Mouse (Mus musculus) embryonic fibroblast, embryonic 13.5 days (primary cell): ENCODE data around the gene Scn10a. TPM values are rescaled to one million over a fixed set of nuclear protein-coding genes. Genes with fewer than 3 reads are reported as not detected.
A peak's percentile ranks its signal among the peaks of the same experiment; 100 is the strongest.

Experiments
- H3K27ac ChIP-seq: 2 replicates; pipeline ENCODE4 v1.5.1; 2012; ENCODE audit warnings: low read length, control low read depth, inconsistent platforms; ENCODE audit not compliant: insufficient read depth
- H3K4me1 ChIP-seq: 2 replicates; pipeline ENCODE4 v1.6.1; 2011; ENCODE audit warnings: low read length; ENCODE audit not compliant: control insufficient read depth, insufficient read depth
- H3K4me3 ChIP-seq: 2 replicates; pipeline ENCODE4 v1.5.1; 2011; ENCODE audit warnings: mild to moderate bottlenecking, control low read depth, low read length; ENCODE audit not compliant: insufficient read depth
- CTCF ChIP-seq: IDR thresholded peaks from 2 replicates; pipeline ENCODE4 v1.5.1; 2011; ENCODE audit warnings: mild to moderate bottlenecking, control low read depth, low read length, moderate library complexity, borderline replicate concordance; ENCODE audit not compliant: insufficient read depth
- POLR2A ChIP-seq: IDR thresholded peaks from 2 replicates; pipeline ENCODE4 v1.6.1; 2011; ENCODE audit warnings: low read depth, mild to moderate bottlenecking, control low read depth, low read length, moderate library complexity
- polyA plus RNA-seq: library from polyadenylated mRNA; stranded (reverse); fragments of >200 nt; gene quantifications from 2 replicates; pipeline ENCODE4 v1.2.4, GENCODE M21; 2011; ENCODE audit warnings: low read depth; ENCODE audit not compliant: missing spikeins, insufficient read length

Scn10a gene
- polyA plus RNA-seq, 1 experiment, result not detected

DNA sequence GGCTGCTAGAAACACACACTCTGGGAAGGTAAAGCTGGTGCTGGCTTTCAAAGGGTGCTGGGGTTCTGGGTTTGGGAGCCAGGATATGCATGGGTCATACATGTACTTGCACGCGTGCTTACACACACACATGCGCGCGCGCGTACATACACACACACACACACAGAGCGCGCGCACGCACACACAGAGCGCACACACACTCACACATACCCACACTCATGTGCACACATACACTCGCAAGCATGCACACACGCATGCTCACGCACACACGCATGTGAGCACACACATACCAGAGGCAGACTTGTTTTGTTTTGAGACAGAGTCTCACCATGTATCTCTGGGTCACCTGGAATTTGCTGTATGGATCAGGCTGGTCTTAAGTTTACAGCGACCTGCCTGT, 138.9 kb downstream of the Scn10a start:
- no peak for TF ChIP-seq CTCF
- no peak for TF ChIP-seq POLR2A
- Histone ChIP-seq H3K4me3 (no peak overlapping the region), H3K27ac (no peak overlapping the region), H3K4me1 (0 out of 2 replicates have a peak, but pooled peaks cover 2% of the 10 kb centered on the region)

DNA sequence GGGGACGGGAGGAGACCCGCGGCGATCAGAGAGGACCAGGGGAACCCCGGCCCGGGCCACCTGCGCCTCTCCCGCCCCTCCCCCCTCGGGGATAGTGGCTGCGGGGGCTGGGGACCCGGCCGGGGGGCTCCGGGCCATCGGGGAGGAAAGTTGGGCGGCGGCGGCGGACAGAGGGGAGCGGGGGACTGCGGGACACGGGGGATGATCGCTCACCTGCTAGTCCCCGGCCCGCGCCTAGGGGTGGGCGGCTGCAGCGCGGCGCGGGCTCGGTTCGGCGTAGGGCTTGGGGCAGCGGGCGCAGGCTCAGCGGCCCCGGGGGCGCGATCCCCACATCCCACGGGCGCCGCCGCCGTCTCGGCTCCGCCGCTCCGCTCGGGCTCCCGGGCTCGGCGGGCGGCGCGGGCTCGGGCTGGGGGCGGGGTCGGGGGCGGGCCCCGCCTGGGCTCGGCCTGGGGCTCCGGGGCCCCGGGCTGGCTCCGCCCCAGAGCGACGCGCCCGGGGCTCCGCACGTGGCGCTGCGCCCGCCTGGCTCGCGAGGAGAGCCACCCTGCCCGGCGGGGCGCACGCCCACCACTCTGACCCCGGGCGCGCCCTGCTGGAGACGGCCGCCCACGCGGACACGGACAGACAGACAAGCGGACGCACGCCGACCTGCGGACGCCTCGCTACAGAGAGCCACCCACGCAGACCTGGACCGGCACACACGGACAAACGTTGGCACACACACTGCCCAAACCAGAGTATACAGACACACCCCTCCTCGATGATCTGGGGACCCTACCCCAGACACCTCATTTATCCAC, 140.3 kb downstream of the Scn10a start, which contains the start of gene Scn5a:
TSS of gene Scn5a (minus strand) at position 381 of the 803 bp plus-strand sequence.
- Histone ChIP-seq H3K4me1 (0 out of 2 replicates have a peak, but pooled peaks cover 2% of the 10 kb centered on the region), H3K4me3 (peak within 1 kb of the TSS; percentile 11; the same call in 1 of the 2 replicates), H3K27ac (no peak within 1 kb of the TSS)
- TF ChIP-seq POLR2A (no peak), CTCF (no peak)

DNA sequence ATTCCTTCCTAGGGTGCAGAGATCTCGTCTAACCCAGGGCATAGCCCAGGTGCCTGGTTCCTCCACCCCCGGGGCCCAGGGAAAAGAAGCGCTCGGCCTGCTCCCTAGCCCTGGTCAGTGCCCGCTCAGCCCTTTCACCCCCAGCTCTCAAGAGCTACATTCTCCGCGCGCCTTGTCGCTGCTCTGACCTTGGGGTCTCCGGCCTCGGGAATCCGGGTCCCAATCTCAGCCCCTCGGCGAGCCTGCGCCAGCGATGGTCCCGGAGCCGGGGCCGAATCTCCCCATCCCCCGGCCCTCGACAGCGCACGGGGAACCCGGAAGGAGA, 140.8 kb downstream of the Scn10a start:
- Histone ChIP-seq H3K27ac (no peak overlapping the region), H3K4me1 (0 out of 2 replicates have a peak, but pooled peaks cover 2% of the 10 kb centered on the region), H3K4me3 (peak overlapping the region; percentile 11; the same call in 1 of the 2 replicates)
- TF ChIP-seq CTCF, result no peak
- no peak for TF ChIP-seq POLR2A

DNA sequence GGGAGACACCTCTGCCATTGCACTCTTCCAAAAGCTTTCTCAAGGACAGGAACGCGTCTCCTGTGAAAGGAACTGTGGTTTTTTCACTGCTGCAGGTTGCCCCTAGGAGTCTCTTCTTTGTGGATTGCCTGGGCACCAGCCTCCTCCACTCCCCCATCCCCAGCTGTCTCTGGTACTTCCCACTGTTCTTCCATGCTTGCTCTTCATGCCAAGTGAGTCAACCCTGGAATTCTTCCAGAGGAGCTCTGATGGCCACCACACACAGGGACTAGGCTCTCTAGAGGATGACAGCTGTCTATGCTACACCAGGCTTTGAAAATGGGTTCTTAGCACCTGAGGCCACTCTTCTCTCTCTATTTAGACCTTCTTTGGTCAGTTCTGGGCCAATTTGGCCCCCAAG, 142.1 kb downstream of the Scn10a start:
- Histone ChIP-seq H3K27ac (no peak overlapping the region), H3K4me1 (0 out of 2 replicates have a peak, but pooled peaks cover 2% of the 10 kb centered on the region), H3K4me3 (no peak overlapping the region)
- TF ChIP-seq POLR2A (no peak), CTCF (no peak)

DNA sequence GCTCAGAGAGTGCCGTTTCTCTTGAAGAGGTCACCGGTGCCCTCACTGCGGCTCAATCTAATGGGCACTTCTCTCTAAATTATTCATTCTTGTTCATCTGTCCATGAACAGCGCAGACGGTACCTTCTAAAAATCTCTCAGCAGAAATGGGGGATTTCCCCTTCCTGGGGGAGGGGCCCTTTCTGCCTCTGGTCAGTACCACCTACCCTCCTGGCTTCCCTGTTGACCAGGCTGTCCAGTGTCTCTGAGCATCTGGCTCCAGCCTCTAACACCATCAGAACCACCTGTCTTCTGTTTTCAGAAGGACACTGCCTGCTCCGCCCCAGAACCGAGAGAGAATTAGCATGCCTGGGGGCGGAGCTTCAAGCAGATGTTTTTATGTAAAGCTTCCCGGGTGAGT, 143.4 kb downstream of the Scn10a start:
- no peak overlapping the region for H3K27ac ChIP-seq
- H3K4me1 ChIP-seq, result 0 out of 2 replicates have a peak, but pooled peaks cover 2% of the 10 kb centered on the region
- no peak overlapping the region for H3K4me3 ChIP-seq
- TF ChIP-seq POLR2A, result no peak
- TF ChIP-seq CTCF, result no peak

DNA sequence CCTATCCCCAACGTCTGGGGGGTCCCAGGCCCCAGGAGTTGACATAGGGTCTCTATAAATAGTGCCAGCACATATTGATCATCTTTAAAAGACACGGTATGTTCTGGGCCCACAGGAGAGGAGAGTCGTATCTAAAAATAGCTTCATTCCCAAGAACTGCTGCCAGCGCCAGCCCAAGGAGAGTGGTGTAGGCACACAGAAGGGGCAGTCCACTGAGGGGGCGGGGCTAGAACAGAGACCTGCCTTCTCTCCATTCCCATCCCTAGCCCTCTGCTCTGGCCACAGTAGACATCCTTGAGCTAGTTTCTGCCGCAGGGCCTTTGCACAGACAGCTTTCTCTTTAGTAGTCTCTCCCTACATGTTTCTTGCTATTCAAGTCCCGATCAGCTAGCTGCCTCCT, 144.8 kb downstream of the Scn10a start:
- Histone ChIP-seq H3K4me3 (no peak overlapping the region), H3K4me1 (0 out of 2 replicates have a peak, but pooled peaks cover 2% of the 10 kb centered on the region), H3K27ac (no peak overlapping the region)
- no peak for TF ChIP-seq CTCF
- TF ChIP-seq POLR2A, result no peak

DNA sequence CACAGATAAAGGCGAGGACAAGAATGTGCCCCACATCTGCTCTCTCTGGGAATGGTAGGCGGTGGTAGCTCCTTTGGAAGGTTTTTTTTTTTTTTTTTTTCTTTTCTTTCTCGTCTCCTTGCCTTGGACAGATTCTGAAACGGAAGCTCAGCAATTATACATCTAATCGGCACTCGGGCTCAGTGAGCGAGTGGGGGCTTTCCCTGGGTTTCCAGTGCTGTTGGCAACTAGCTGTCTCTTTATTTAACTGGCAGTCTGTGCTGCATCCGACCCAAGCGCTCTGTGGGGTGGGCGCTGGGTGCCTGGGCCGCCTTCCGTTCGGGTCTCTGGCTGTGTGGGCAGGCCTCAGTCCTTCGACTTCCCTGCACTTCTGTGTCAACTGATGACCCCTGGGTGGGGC, 146.1 kb downstream of the Scn10a start:
- TF ChIP-seq CTCF (no peak), POLR2A (no peak)
- Histone ChIP-seq H3K4me3 (no peak overlapping the region), H3K27ac (no peak overlapping the region), H3K4me1 (no peaks in the 10 kb centered on the region)

DNA sequence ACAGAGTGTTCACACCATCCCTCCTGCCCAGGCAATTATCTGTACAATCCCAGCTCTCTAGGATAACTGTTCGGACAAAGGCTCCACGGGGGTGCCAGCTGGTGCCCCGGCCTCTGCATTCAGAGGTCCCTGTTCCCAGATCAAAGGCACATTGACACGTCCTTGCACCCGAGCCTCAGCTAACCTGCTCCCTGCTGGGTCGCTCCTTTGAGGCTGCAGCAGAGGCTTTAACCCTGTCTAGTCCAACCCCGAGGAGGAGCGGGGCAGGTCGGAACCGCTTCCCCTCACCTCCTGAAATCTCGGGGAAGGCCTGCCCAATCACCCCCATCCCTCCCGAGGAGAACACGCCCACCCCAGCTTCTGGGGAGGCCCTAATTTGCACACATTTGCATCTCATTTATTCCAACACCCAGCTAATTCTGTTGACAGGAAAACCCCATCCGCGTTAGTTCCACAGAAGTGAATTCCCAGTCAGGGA, 147.7 kb downstream of the Scn10a start:
- no peak overlapping the region for H3K27ac ChIP-seq
- no peak overlapping the region for H3K4me3 ChIP-seq
- TF ChIP-seq POLR2A (no peak), CTCF (no peak)
- H3K4me1 ChIP-seq, result peaks cover 3% of the 10 kb centered on the region; the same call in 1 of the 2 replicates

DNA sequence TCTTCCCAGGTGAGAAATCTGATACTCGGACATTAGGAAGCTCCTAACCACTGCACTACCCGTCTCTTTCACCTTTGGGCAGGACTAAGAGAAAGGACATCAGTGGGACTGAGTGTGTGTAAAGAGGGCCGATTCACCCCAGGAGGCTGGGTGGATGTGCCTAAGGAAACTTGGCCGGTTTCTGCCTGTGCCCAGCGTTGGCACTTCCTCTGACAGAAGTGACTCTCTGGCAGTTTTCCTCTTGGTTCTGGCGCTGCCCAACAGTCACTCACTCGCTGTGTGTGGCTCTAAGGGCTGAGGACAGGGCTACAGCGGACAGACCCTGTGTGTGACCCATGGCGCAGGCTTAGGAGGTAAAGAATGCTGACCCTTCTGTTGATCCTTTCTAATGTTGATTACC, 148.5 kb downstream of the Scn10a start:
- peaks cover 3% of the 10 kb centered on the region; the same call in 1 of the 2 replicates for H3K4me1 ChIP-seq
- H3K27ac ChIP-seq, result no peak overlapping the region
- H3K4me3 ChIP-seq, result no peak overlapping the region
- TF ChIP-seq CTCF (no peak), POLR2A (no peak)

DNA sequence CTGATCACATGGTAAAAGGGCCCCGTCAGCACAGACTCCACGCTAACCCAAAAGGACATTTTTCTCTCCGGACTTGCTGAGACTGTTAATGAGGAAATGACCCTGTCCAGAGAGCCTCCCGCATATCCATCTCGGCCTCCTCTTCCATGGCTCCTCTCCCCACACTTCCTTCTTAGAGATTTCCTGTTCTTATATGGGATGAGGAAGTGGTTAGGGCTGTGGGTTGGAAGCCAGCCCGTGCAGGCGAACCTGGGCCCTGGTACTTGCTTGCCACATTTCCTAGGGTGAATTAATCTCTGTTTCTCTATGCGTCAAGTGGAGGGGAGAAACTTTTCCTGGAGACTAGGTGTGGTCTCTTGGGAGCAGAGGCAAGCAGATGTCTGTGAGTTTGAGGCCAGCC, 150.4 kb downstream of the Scn10a start:
- peaks cover 3% of the 10 kb centered on the region; the same call in 1 of the 2 replicates for H3K4me1 ChIP-seq
- H3K4me3 ChIP-seq, result no peak overlapping the region
- no peak overlapping the region for H3K27ac ChIP-seq
- TF ChIP-seq CTCF (no peak), POLR2A (no peak)
